Mouse (Mus musculus) B cell, adult 62 days (primary cell): Measurements from ENCODE around the gene 1700034J05Rik. TPM values are rescaled to one million over a fixed set of nuclear protein-coding genes. Genes with fewer than 3 reads are reported as not detected.

Experiments used
- total RNA-seq: library from RNA; stranded (reverse); gene quantifications from 4 replicates; pipeline ENCODE4 v1.2.4, GENCODE M21; 2023

1700034J05Rik gene
- not detected in 4 replicates for total RNA-seq

DNA sequence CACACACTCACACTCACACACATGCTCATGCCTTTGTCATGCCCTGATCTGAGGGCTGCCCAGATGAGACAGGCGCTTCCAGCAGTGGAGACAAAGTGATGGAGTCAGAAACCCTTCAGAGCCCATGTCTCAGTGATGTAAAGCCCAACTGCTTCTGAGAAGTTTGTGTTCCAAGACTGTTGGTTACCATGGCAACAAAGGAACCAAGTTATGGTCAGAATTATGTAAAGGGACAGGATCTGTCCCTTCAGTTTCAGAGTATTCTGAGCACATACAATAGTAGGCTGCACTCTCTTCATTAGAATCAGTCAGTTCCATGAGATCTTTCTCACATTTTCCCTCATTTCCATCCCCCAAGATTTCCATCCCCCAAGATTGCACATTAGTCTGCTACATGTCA is at the start of gene 1700034J05Rik:
Gene 1700034J05Rik (minus strand): TSS at position 165 of the 400 bp plus-strand sequence.

Other genes with a start within 250 kb of the 1700034J05Rik start
- 14.1 to 22.1 TPM (median 19.3 TPM) in 4 replicates for gene Stk38l, start 229.4 kb downstream of the 1700034J05Rik start, total RNA-seq
- 0.40 TPM in 1 of 4 replicates, not detected in the others for gene Arntl2, start 158.4 kb downstream of the 1700034J05Rik start, total RNA-seq
- gene Smco2, start 104.3 kb downstream of the 1700034J05Rik start, total RNA-seq = not detected in 4 replicates
- 12.3 to 16.8 TPM (median 13.9 TPM) in 4 replicates for gene Ppfibp1, start 65.9 kb downstream of the 1700034J05Rik start, total RNA-seq
- gene Rep15, start 78.2 kb upstream of the 1700034J05Rik start, total RNA-seq = 0.56 to 1.3 TPM (median 0.58 TPM) in 3 of 4 replicates, not detected in the other
- 38.3 to 47.6 TPM (median 40.8 TPM) in 4 replicates for gene Mrps35, start 88.3 kb upstream of the 1700034J05Rik start, total RNA-seq
- gene Mansc4, start 132.6 kb upstream of the 1700034J05Rik start, total RNA-seq = not detected in 4 replicates
- gene Klhl42, start 137.0 kb upstream of the 1700034J05Rik start, total RNA-seq = 8.3 to 8.9 TPM (median 8.4 TPM) in 4 replicates